Mouse (Mus musculus) midbrain, embryonic 12.5 days (tissue): ENCODE results near the gene Tldc2. TPM values are rescaled to one million over a fixed set of nuclear protein-coding genes. Genes with fewer than 3 reads are reported as not detected.

Source experiments
- ATAC-seq: fragments of 200-750 bp; cut with Nextera tagmentation; 2 replicates; pipeline ENCODE4 v1.8.0; 2017; ENCODE audit warnings: low read depth, moderate TSS enrichment, moderate library complexity; ENCODE audit not compliant: low FRiP score
- H3K27ac ChIP-seq: fragments of 300-500 bp; sonication (generic); replicated peaks from 2 replicates; pipeline ENCODE4 v1.5.1; 2016; ENCODE audit warnings: mild to moderate bottlenecking
- H3K27me3 ChIP-seq: fragments of 300-500 bp; sonication (generic); 2 replicates; pipeline ENCODE4 v1.6.1; 2016; ENCODE audit warnings: mild to moderate bottlenecking
- H3K36me3 ChIP-seq: fragments of 300-500 bp; sonication (generic); 2 replicates; pipeline ENCODE4 v1.6.1; 2016
- H3K4me1 ChIP-seq: fragments of 300-500 bp; sonication (generic); 2 replicates; pipeline ENCODE4 v1.6.1; 2016
- H3K4me2 ChIP-seq: fragments of 300-500 bp; sonication (generic); replicated peaks from 2 replicates; pipeline ENCODE4 v1.6.1; 2016; ENCODE audit warnings: mild to moderate bottlenecking, moderate library complexity
- H3K4me3 ChIP-seq: fragments of 300-500 bp; sonication (generic); 2 replicates; pipeline ENCODE4 v1.5.1; 2016; ENCODE audit warnings: mild to moderate bottlenecking
- H3K9ac ChIP-seq: fragments of 300-500 bp; sonication (generic); replicated peaks from 2 replicates; pipeline ENCODE4 v1.6.1; 2016; ENCODE audit warnings: mild to moderate bottlenecking, moderate library complexity
- H3K9me3 ChIP-seq: fragments of 300-500 bp; sonication (generic); 2 replicates; pipeline ENCODE4 v1.6.1; 2016; ENCODE audit warnings: mild to moderate bottlenecking
- WGBS: fragments of 180-500 bp; shearing (Covaris S2); methylation state at CpG from one replicate; pipeline ENCODE4 v1.1.7; 2016; 5-methylcytosine and 5-hydroxymethylcytosine counted together
- polyA plus RNA-seq: library from polyadenylated mRNA; unstranded; fragments of >200 nt; fragmentation: Nextera tagmentation; extraction: Ambion mirVana; gene quantifications from 2 replicates; pipeline ENCODE4 v1.2.1, GENCODE M21; 2016

Tldc2 gene
- polyA plus RNA-seq, 1 experiment from 2014 or later, result not detected

DNA sequence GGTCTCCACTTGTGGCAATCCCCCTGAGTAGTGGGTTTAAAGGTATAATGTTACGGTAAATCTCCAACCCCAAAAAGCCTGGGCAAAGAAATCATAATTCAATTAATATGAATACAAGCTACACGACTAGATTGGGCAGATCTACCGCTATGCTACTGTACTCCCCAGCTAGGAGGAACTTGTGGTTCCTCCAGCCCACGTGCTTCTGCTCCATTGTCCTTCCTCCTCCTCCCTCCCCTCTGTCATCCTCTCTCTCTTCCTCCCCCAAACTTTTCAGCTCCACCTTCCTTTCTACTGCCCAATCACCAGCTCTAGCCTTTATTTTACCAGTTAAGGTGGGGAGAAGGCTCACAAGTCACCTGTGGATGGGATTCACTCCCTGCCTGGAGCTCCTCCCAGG is 21.4 kb downstream of the Tldc2 start:
- Histone ChIP-seq H3K27ac (no peak overlapping the region), H3K4me3 (no peak overlapping the region), H3K9ac (no peak overlapping the region), H3K4me1 (no peaks in the 10 kb centered on the region), H3K4me2 (no peak overlapping the region), H3K9me3 (no peaks in the 10 kb centered on the region), H3K27me3 (no peaks in the 10 kb centered on the region), H3K36me3 (peaks cover 42% of the 10 kb centered on the region)
- 89% methylated on average over 4 of the region's 4 CpGs for WGBS
- no peak for ATAC-seq

DNA sequence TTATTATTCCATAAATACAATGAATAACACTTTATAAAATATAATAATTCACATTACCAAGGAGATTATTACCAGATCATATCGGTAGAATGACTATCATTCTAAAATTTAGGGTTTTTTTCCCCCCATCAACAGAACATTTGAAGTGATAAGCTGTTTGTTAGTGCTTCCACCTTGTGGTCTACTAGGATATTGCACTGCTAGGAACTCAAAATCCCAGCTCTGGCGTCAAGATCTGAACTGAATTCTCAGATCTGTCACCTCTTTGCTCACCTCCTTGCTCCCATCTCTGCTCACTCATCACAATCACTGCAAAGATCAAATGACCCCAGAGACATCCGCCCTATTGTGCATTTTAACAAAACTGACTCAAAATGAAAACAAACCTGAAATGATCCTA is 30.1 kb downstream of the Tldc2 start:
- no peaks in the 10 kb centered on the region for H3K9me3 ChIP-seq
- no peaks in the 10 kb centered on the region for H3K27me3 ChIP-seq
- H3K27ac ChIP-seq, result no peak overlapping the region
- H3K9ac ChIP-seq, result no peak overlapping the region
- peaks cover 15% of the 10 kb centered on the region for H3K36me3 ChIP-seq
- whole genome bisulfite sequencing, result 17% methylated on average over 3 of the region's 3 CpGs
- no peak for ATAC-seq
- no peaks in the 10 kb centered on the region for H3K4me1 ChIP-seq
- H3K4me3 ChIP-seq, result no peak overlapping the region
- H3K4me2 ChIP-seq, result no peak overlapping the region

DNA sequence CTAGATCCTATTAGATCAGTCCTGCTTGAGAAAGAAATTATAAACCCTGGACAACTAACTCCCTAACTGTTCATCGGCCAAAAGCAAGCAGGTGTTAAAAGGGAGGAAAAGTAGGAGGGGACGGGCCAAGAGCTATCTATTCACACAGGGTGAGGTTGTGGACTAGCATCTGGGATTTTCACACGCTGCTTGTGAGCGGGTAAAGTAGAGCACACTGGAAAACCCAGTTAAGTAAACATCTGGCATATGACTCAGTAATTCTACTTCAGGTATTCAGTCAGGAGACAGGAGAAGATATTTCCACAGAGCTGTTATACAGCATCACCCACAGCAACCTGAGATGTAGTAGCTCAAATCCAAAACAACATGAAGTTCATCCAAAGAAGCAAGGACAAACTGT is 31.7 kb downstream of the Tldc2 start:
- peaks cover 15% of the 10 kb centered on the region for H3K36me3 ChIP-seq
- no peaks in the 10 kb centered on the region for H3K27me3 ChIP-seq
- no peak overlapping the region for H3K27ac ChIP-seq
- no peak overlapping the region for H3K9ac ChIP-seq
- no peak overlapping the region for H3K4me3 ChIP-seq
- H3K9me3 ChIP-seq, result no peaks in the 10 kb centered on the region
- no peaks in the 10 kb centered on the region for H3K4me1 ChIP-seq
- WGBS, result 91% methylated on average over 4 of the region's 4 CpGs
- ATAC-seq, result no peak
- no peak overlapping the region for H3K4me2 ChIP-seq

GRCm38 (mm10) chr2:157119075-157119474 is 32.2 kb downstream of the Tldc2 start:
- no peaks in the 10 kb centered on the region for H3K4me1 ChIP-seq
- no peak overlapping the region for H3K9ac ChIP-seq
- ATAC-seq, result no peak
- WGBS, result 83% methylated on average over 3 of the region's 3 CpGs
- H3K27me3 ChIP-seq, result no peaks in the 10 kb centered on the region
- H3K27ac ChIP-seq, result no peak overlapping the region
- no peak overlapping the region for H3K4me3 ChIP-seq
- peaks cover 12% of the 10 kb centered on the region for H3K36me3 ChIP-seq
- H3K4me2 ChIP-seq, result no peak overlapping the region
- no peaks in the 10 kb centered on the region for H3K9me3 ChIP-seq

DNA sequence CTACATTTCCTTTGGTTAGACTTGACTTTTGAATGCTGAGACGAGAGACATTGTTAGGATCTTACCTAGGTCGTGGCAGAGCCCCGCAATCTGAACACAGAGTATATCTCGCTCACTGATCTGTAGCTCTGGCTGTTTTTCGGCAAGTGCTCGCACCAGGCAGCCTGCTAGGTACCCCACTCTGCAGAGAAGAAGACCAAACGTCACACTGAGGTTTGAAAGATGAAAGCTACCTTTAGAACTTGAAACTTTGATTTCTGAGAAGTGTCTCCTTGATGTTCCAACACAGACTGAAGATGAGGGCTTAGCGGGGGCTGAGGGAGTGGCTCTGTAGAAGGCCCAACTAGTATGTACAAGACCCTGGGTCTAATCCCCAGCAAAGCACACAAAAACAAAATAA is 34.9 kb downstream of the Tldc2 start:
- Histone ChIP-seq H3K4me3 (no peak overlapping the region), H3K9me3 (no peaks in the 10 kb centered on the region), H3K9ac (no peak overlapping the region), H3K4me2 (no peak overlapping the region), H3K4me1 (no peaks in the 10 kb centered on the region), H3K27ac (no peak overlapping the region), H3K27me3 (no peaks in the 10 kb centered on the region), H3K36me3 (peaks cover 19% of the 10 kb centered on the region; the same call in 1 of the 2 replicates)
- no peak for ATAC-seq
- WGBS, result 90% methylated on average over 8 of the region's 8 CpGs

- WGBS, result 88% methylated on average over 3 of the region's 3 CpGs
- 0 out of 2 replicates have a peak, but pooled peaks cover 19% of the 10 kb centered on the region for H3K36me3 ChIP-seq
- no peak for ATAC-seq
- no peak overlapping the region for H3K4me3 ChIP-seq
- no peak overlapping the region for H3K9ac ChIP-seq
- H3K9me3 ChIP-seq, result no peaks in the 10 kb centered on the region
- no peak overlapping the region for H3K4me2 ChIP-seq
- no peaks in the 10 kb centered on the region for H3K4me1 ChIP-seq
- no peak overlapping the region for H3K27ac ChIP-seq
- H3K27me3 ChIP-seq, result no peaks in the 10 kb centered on the region
Observed at GRCm38 (mm10) chr2:157125246-157125645, 38.4 kb downstream of the Tldc2 start.

DNA sequence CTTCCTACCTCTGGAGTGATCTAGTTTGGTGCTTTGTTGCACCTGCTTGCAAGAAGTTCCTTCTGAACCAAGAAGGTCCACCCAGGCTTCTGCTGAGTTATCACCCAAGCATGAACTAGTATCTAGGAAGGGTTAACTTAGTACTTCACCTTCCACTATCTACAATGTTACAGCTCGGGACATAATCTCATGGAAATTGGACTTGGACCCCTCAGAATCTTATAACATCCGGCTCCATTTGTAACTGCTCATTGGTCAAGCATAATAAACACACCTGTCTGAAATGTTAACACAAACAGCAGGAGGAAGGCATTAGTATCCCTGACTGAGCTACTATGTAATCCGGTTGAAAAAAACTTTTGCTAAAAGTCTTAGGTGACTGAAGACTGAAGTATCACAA is 40.5 kb downstream of the Tldc2 start:
- Histone ChIP-seq H3K4me2 (no peak overlapping the region), H3K27ac (no peak overlapping the region), H3K27me3 (no peaks in the 10 kb centered on the region), H3K9ac (no peak overlapping the region), H3K9me3 (no peaks in the 10 kb centered on the region), H3K4me1 (no peaks in the 10 kb centered on the region), H3K36me3 (0 out of 2 replicates have a peak, but pooled peaks cover 14% of the 10 kb centered on the region), H3K4me3 (no peak overlapping the region)
- ATAC-seq, result no peak
- WGBS, result 91% methylated on average over 3 of the region's 3 CpGs

GRCm38 (mm10) chr2:157128072-157128471 is 41.2 kb downstream of the Tldc2 start:
- 71% methylated on average over 4 of the region's 4 CpGs for WGBS
- Histone ChIP-seq H3K27me3 (no peaks in the 10 kb centered on the region), H3K4me1 (no peaks in the 10 kb centered on the region), H3K9ac (no peak overlapping the region), H3K4me2 (no peak overlapping the region), H3K9me3 (no peaks in the 10 kb centered on the region), H3K27ac (no peak overlapping the region), H3K36me3 (0 out of 2 replicates have a peak, but pooled peaks cover 11% of the 10 kb centered on the region), H3K4me3 (no peak overlapping the region)
- no peak for ATAC-seq

DNA sequence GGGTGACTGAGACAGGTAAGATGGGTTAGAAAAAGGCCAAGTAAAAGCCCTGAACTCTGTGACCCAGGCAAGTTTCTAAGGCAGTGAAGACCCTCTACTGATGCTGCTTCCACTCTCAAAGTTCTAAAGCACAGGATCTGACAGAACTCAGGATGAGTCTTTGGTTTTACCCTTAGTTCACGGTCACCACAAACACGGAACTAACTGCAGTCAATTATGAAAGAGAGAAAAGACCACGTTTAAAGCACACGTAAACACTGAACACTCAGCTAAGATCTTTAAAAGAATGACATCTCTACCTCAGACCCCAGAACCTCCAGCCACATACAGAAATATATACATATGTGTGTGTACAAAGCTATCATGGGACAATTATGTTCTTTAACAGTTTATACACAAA is 42.2 kb downstream of the Tldc2 start:
- Histone ChIP-seq H3K9me3 (no peaks in the 10 kb centered on the region), H3K4me1 (peaks cover 1% of the 10 kb centered on the region), H3K9ac (no peak overlapping the region), H3K36me3 (0 out of 2 replicates have a peak, but pooled peaks cover 11% of the 10 kb centered on the region), H3K27ac (no peak overlapping the region), H3K4me3 (no peak overlapping the region), H3K27me3 (no peaks in the 10 kb centered on the region), H3K4me2 (no peak overlapping the region)
- WGBS, result 94% methylated on average over 4 of the region's 4 CpGs
- ATAC-seq, result no peak

GRCm38 (mm10) chr2:157129601-157130164 is 42.8 kb downstream of the Tldc2 start:
- Histone ChIP-seq H3K36me3 (0 out of 2 replicates have a peak, but pooled peaks cover 11% of the 10 kb centered on the region), H3K27me3 (no peaks in the 10 kb centered on the region), H3K9me3 (no peaks in the 10 kb centered on the region), H3K4me1 (peaks cover 5% of the 10 kb centered on the region), H3K4me3 (no peak overlapping the region), H3K27ac (no peak overlapping the region), H3K4me2 (no peak overlapping the region), H3K9ac (no peak overlapping the region)
- 89% methylated on average over 11 of the region's 11 CpGs for WGBS
- no peak for ATAC-seq

GRCm38 (mm10) chr2:157130813-157131514 is 44.1 kb downstream of the Tldc2 start:
- H3K9ac ChIP-seq, result no peak overlapping the region
- H3K4me2 ChIP-seq, result no peak overlapping the region
- H3K9me3 ChIP-seq, result no peaks in the 10 kb centered on the region
- no peak for ATAC-seq
- peaks cover 7% of the 10 kb centered on the region for H3K4me1 ChIP-seq
- no peak overlapping the region for H3K27ac ChIP-seq
- H3K36me3 ChIP-seq, result 0 out of 2 replicates have a peak, but pooled peaks cover 5% of the 10 kb centered on the region
- H3K4me3 ChIP-seq, result no peak overlapping the region
- WGBS, result 92% methylated on average over 8 of the region's 8 CpGs
- no peaks in the 10 kb centered on the region for H3K27me3 ChIP-seq

DNA sequence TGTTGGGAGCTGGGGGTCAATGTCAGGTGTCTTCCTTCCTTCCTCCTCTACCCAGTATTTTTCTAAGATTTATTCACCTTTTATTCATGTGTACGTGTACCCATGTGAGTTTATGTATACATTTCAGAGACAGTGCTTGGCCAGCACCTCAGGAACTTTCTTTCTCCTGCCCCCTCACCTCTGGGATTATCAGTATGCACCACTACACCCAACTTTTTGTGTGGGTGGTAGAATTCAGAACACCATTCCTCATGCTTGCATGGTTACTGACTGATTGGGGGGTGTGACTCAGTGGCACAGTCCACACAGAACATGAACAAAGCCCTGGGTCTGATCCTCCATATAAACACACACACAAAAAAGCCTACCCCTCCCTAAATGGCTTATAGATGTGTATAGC is 45.2 kb downstream of the Tldc2 start:
- no peaks in the 10 kb centered on the region for H3K27me3 ChIP-seq
- H3K27ac ChIP-seq, result no peak overlapping the region
- WGBS, result 83% methylated on average over 1 of the region's 1 CpGs
- H3K4me2 ChIP-seq, result no peak overlapping the region
- no peak overlapping the region for H3K9ac ChIP-seq
- H3K9me3 ChIP-seq, result no peaks in the 10 kb centered on the region
- H3K36me3 ChIP-seq, result no peaks in the 10 kb centered on the region
- H3K4me3 ChIP-seq, result no peak overlapping the region
- peaks cover 7% of the 10 kb centered on the region for H3K4me1 ChIP-seq
- no peak for ATAC-seq
